Mouse (Mus musculus) myocyte (in vitro differentiated cells): ENCODE measurements at regions not wholly inside any gene's neighbourhood (a gene's known extent, or its start where the extent isn't known, plus 50 kb on each side); places are given as distances from the start of the nearest gene placed in this dataset.

ENCODE experiments used
- H3K27me3 ChIP-seq: one replicate; pipeline ENCODE4 v1.6.1; 2011; ENCODE audit not compliant: control insufficient read depth, insufficient read depth, insufficient read length
- H3K36me3 ChIP-seq: one replicate; pipeline ENCODE4 v1.6.1; 2011; ENCODE audit not compliant: control insufficient read depth, insufficient read depth
- H3K4me2 ChIP-seq: one replicate; pipeline ENCODE4 v1.6.1; 2011; ENCODE audit warnings: low read depth, control low read depth
- H3K4me3 ChIP-seq: one replicate; pipeline ENCODE4 v1.5.1; 2011; ENCODE audit warnings: mild to moderate bottlenecking, control low read depth, moderate library complexity
- H3K79me2 ChIP-seq: one replicate; pipeline ENCODE4 v1.6.1; 2011; ENCODE audit not compliant: control insufficient read depth, insufficient read depth
- H3ac ChIP-seq: one replicate; pipeline ENCODE4 v1.6.1; 2011; ENCODE audit not compliant: control insufficient read depth, insufficient read length
- CEBPB ChIP-seq: IDR thresholded peaks from 2 replicates; pipeline ENCODE4 v1.6.1; 2011; ENCODE audit warnings: mild to moderate bottlenecking, moderate library complexity; ENCODE audit not compliant: poor library complexity, insufficient read depth, severe bottlenecking
- E2F4 ChIP-seq: IDR thresholded peaks from one replicate; pipeline ENCODE4 v1.6.1; 2011; ENCODE audit warnings: mild to moderate bottlenecking, control low read depth, moderate library complexity; ENCODE audit not compliant: insufficient read depth
- MAX ChIP-seq: IDR thresholded peaks from one replicate; pipeline ENCODE4 v1.6.1; 2011; ENCODE audit warnings: low read depth, mild to moderate bottlenecking, control low read depth
- MYOD1 ChIP-seq, 3 experiments: IDR thresholded peaks; one replicate each; pipeline ENCODE4 v1.6.1; 2011; ENCODE audit warnings: control low read depth in 2 of 3, low read depth in 2 of 3, mild to moderate bottlenecking in 2 of 3, moderate library complexity in 1 of 3; ENCODE audit not compliant: insufficient read length in 2 of 3, control insufficient read depth in 1 of 3
- MYOG ChIP-seq, 3 experiments: IDR thresholded peaks; one replicate each; pipeline ENCODE4 v1.6.1; 2011; ENCODE audit warnings: control low read depth in 2 of 3, low read depth in 2 of 3, mild to moderate bottlenecking in 2 of 3; ENCODE audit not compliant: insufficient read length in 2 of 3, control insufficient read depth in 1 of 3, insufficient read depth in 1 of 3
- POLR2A ChIP-seq: IDR thresholded peaks from one replicate; pipeline ENCODE4 v1.6.1; 2011; ENCODE audit warnings: low read depth, mild to moderate bottlenecking, control low read depth, moderate library complexity; ENCODE audit not compliant: insufficient read length
- POLR2AphosphoS2 ChIP-seq: IDR thresholded peaks from one replicate; pipeline ENCODE4 v1.6.1; 2011; ENCODE audit warnings: low read depth, control low read depth; ENCODE audit not compliant: insufficient read length
- REST ChIP-seq: IDR thresholded peaks from one replicate; pipeline ENCODE4 v1.6.1; 2011; ENCODE audit warnings: mild to moderate bottlenecking, control low read depth, moderate library complexity; ENCODE audit not compliant: insufficient read depth, insufficient read length
- SRF ChIP-seq: IDR thresholded peaks from one replicate; pipeline ENCODE4 v1.6.1; 2011; ENCODE audit warnings: low read depth; ENCODE audit not compliant: control insufficient read depth, insufficient read length
- TCF12 ChIP-seq: IDR thresholded peaks from one replicate; pipeline ENCODE4 v1.6.1; 2011; ENCODE audit warnings: mild to moderate bottlenecking, control low read depth; ENCODE audit not compliant: poor library complexity, insufficient read depth, severe bottlenecking
- TCF3 ChIP-seq: IDR thresholded peaks from one replicate; pipeline ENCODE4 v1.6.1; 2011; ENCODE audit warnings: low read depth, control low read depth; ENCODE audit not compliant: insufficient read length
- USF1 ChIP-seq: IDR thresholded peaks from one replicate; pipeline ENCODE4 v1.6.1; 2011; ENCODE audit warnings: low read depth, mild to moderate bottlenecking, control low read depth, moderate library complexity

- Histone ChIP-seq H3K79me2 (no peaks in the 10 kb centered on the region), H3K4me2 (no peak overlapping the region), H3ac (no peak overlapping the region), H3K4me3 (no peak overlapping the region), H3K27me3 (no peaks in the 10 kb centered on the region), H3K36me3 (no peaks in the 10 kb centered on the region)
- no peak for TF ChIP-seq TCF12
Observed at GRCm38 (mm10) chr3:42382151-42382550, 639.7 kb downstream of the D3Ertd751e start.

GRCm38 (mm10) chr3:42402716-42403115, 660.3 kb downstream of the D3Ertd751e start:
- Histone ChIP-seq H3K79me2 (no peaks in the 10 kb centered on the region), H3K36me3 (no peaks in the 10 kb centered on the region), H3K4me2 (no peak overlapping the region), H3K4me3 (no peak overlapping the region), H3ac (no peak overlapping the region), H3K27me3 (no peaks in the 10 kb centered on the region)
- TF ChIP-seq POLR2A (no peak), POLR2AphosphoS2 (no peak), USF1 (no peak), MYOG (IDR thresholded peaks at IDR 0.05; ENCODE audit: control insufficient read depth in 1 of 3, insufficient read depth in 1 of 3, insufficient read length in 2 of 3, low read depth in 2 of 3) (no peak), TCF3 (no peak), REST (no peak)

GRCm38 (mm10) chr3:42408958-42409633, 666.7 kb downstream of the D3Ertd751e start:
- H3ac ChIP-seq, result no peak overlapping the region
- H3K79me2 ChIP-seq, result no peaks in the 10 kb centered on the region
- H3K4me2 ChIP-seq, result no peak overlapping the region
- no peaks in the 10 kb centered on the region for H3K36me3 ChIP-seq
- H3K4me3 ChIP-seq, result no peak overlapping the region
- no peaks in the 10 kb centered on the region for H3K27me3 ChIP-seq
- TF ChIP-seq MYOD1 (IDR thresholded peaks at IDR 0.05; ENCODE audit: control insufficient read depth in 1 of 3, insufficient read length in 2 of 3, low read depth in 2 of 3) (no peak), POLR2A (no peak), POLR2AphosphoS2 (no peak), TCF3 (no peak), SRF (no peak), REST (no peak), CEBPB (no peak), MYOG (IDR thresholded peaks at IDR 0.05; ENCODE audit: control insufficient read depth in 1 of 3, insufficient read depth in 1 of 3, insufficient read length in 2 of 3, low read depth in 2 of 3) (no peak)

- no peaks in the 10 kb centered on the region for H3K27me3 ChIP-seq
- H3K79me2 ChIP-seq, result no peaks in the 10 kb centered on the region
- no peak overlapping the region for H3K4me3 ChIP-seq
- TF ChIP-seq USF1, result no peak
- TF ChIP-seq TCF12, result no peak
- TF ChIP-seq REST, result no peak
- TF ChIP-seq CEBPB, result no peak
- TF ChIP-seq SRF, result no peak
- no peak for TF ChIP-seq MYOD1 (IDR thresholded peaks at IDR 0.05; ENCODE audit: control insufficient read depth in 1 of 3, insufficient read length in 2 of 3, low read depth in 2 of 3)
- H3K4me2 ChIP-seq, result no peak overlapping the region
- no peak overlapping the region for H3ac ChIP-seq
- no peaks in the 10 kb centered on the region for H3K36me3 ChIP-seq
Observed at GRCm38 (mm10) chr3:42427363-42427762, 685.0 kb downstream of the D3Ertd751e start.

- H3K36me3 ChIP-seq, result no peaks in the 10 kb centered on the region
- no peaks in the 10 kb centered on the region for H3K27me3 ChIP-seq
- H3ac ChIP-seq, result no peak overlapping the region
- H3K79me2 ChIP-seq, result no peaks in the 10 kb centered on the region
- TF ChIP-seq REST (no peak), USF1 (no peak), TCF3 (no peak), MYOG (IDR thresholded peaks at IDR 0.05; ENCODE audit: control insufficient read depth in 1 of 3, insufficient read depth in 1 of 3, insufficient read length in 2 of 3, low read depth in 2 of 3) (no peak), POLR2A (no peak), SRF (no peak), TCF12 (no peak), MYOD1 (IDR thresholded peaks at IDR 0.05; ENCODE audit: control insufficient read depth in 1 of 3, insufficient read length in 2 of 3, low read depth in 2 of 3) (no peak), MAX (no peak), E2F4 (no peak), CEBPB (no peak), POLR2AphosphoS2 (no peak)
- H3K4me2 ChIP-seq, result no peak overlapping the region
- no peak overlapping the region for H3K4me3 ChIP-seq
Observed at GRCm38 (mm10) chr3:42449575-42449974, 707.2 kb downstream of the D3Ertd751e start.
